28 mouse cellular contexts compared by ENCODE assay signal in the genomic region with DNA sequence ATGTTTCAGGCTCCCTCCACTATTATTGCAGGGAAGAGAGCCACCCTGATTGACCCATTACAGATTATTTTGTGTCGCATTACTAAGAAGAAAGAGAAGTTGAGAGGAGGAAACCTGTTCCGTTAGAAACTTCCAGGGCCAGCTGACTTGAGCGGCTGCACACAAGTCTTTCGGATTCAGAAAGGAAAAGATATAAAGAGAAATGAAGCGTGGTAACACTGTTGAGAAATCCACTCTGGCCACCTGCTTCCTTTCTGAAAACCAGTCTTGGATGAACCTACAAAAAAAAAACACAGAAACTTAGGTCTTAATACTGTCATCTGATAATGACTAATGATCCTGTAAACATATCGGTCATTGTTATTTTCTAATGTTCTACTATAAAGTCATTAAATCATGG. TPM values are rescaled to one million over a fixed set of nuclear protein-coding genes. Genes with fewer than 3 reads are reported as not detected.
DNase-seq lines count a peak whose midpoint lies in the region; ATAC-seq and TF ChIP-seq lines count a peak whose summit lies in the region.
"Had no signal": no experiment of that assay in that cellular context is flagged by ENCODE, and none has a peak within 500 bp of the region (broad histone marks: within the 10 kb centered on the region; RNA-seq: fewer than 3 reads in every experiment).

No protein-coding gene starts in this region.

- H3K9ac ChIP-seq in midbrain, embryonic 11.5 days (ENCODE audit: low read length), result no peak overlapping the region
- H3K9ac ChIP-seq in midbrain, embryonic 16.5 days (ENCODE audit: low read depth, low read length), result no peak overlapping the region
- H3K9ac ChIP-seq: embryonic facial prominence, embryonic 13.5 days; embryonic facial prominence, embryonic 15.5 days; forebrain, embryonic 12.5 days had no signal

- POLR2A ChIA-PET in Patski (lab: Charles Lee), result no interaction called here

- 88% methylated on average over 6 of the region's 6 CpGs for WGBS in midbrain, embryonic 11.5 days
- WGBS in midbrain, embryonic 16.5 days, result 83% methylated on average over 6 of the region's 6 CpGs

- H3K4me3 ChIP-seq in midbrain, embryonic 11.5 days (ENCODE audit: low read depth, low read length), result no peak overlapping the region
- H3K4me3 ChIP-seq in midbrain, embryonic 16.5 days (ENCODE audit: low read depth, low read length), result no peak overlapping the region
- H3K4me3 ChIP-seq: embryonic facial prominence, embryonic 13.5 days; embryonic facial prominence, embryonic 15.5 days; erythroblast, embryonic 14.5 days; forebrain, embryonic 10.5 days; forebrain, embryonic 12.5 days had no signal

- in situ Hi-C loops in Patski (cut with MboI; ENCODE audit: low pct_unique_long_range_greater_than_20kb), result no loop called here

- DNase-seq in midbrain, embryonic 11.5 days (ENCODE audit: low spot score, missing footprints), result peak; percentile 33
- peak; percentile 33 for DNase-seq in Patski (ENCODE audit: low read depth, low spot score)
- DNase-seq in cerebellum, adult 8-10 months, result no peak
- DNase-seq in right cerebral cortex, postnatal 4 days, result no peak
- no peak for DNase-seq in yolk sac, embryonic 10.5 days (ENCODE audit: low spot score)
- DNase-seq: adrenal gland, adult 2 months; adrenal gland, postnatal 10 days; adrenal gland, postnatal 25 days; B cell, adult 2 months; cerebellum, adult 11 months; cerebellum, adult 18-20 months; cerebellum, adult 9-10 months; cerebellum, postnatal 10 days; cerebellum, postnatal 25 days; embryo, embryonic 11 days had no signal

- H3K4me1 ChIP-seq in midbrain, embryonic 11.5 days (ENCODE audit: control insufficient read depth, insufficient read depth, low read length), result no peaks in the 10 kb centered on the region
- no peaks in the 10 kb centered on the region for H3K4me1 ChIP-seq in midbrain, embryonic 16.5 days (ENCODE audit: control insufficient read depth, insufficient read depth, low read length)
- H3K4me1 ChIP-seq: embryonic facial prominence, embryonic 15.5 days; forebrain, embryonic 10.5 days; forebrain, embryonic 12.5 days had no signal

- no peak for TF ChIP-seq CTCF in Patski (IDR thresholded peaks at IDR 0.05)

- H3K9me3 ChIP-seq in midbrain, embryonic 11.5 days (ENCODE audit: control insufficient read depth, low read length), result no peaks in the 10 kb centered on the region
- H3K9me3 ChIP-seq in midbrain, embryonic 16.5 days (replicated peaks; ENCODE audit: control insufficient read depth, low read length, poor library complexity, severe bottlenecking), result no peaks in the 10 kb centered on the region
- H3K9me3 ChIP-seq: embryonic facial prominence, embryonic 13.5 days; embryonic facial prominence, embryonic 15.5 days; forebrain, embryonic 10.5 days; forebrain, embryonic 12.5 days; G1E had no signal

- no peak overlapping the region for H3K4me2 ChIP-seq in midbrain, embryonic 11.5 days
- H3K4me2 ChIP-seq in midbrain, embryonic 16.5 days (ENCODE audit: low read length), result no peak overlapping the region
- H3K4me2 ChIP-seq: embryonic facial prominence, embryonic 13.5 days; embryonic facial prominence, embryonic 15.5 days; forebrain, embryonic 12.5 days had no signal

- CTCF ChIA-PET in Patski (lab: Charles Lee), result interaction anchor here (1.0 to 2.2 kb wide), 2 partner anchors 22 to 43 kb away, joined by 3 to 5 read pairs; no protein-coding TSS in a partner anchor

- no peak overlapping the region for H3K27ac ChIP-seq in midbrain, embryonic 11.5 days (ENCODE audit: low read depth, low read length)
- no peak overlapping the region for H3K27ac ChIP-seq in midbrain, embryonic 16.5 days (ENCODE audit: low read length)
- H3K27ac ChIP-seq: embryonic facial prominence, embryonic 13.5 days; embryonic facial prominence, embryonic 15.5 days; forebrain, embryonic 10.5 days; forebrain, embryonic 12.5 days had no signal

- no peaks in the 10 kb centered on the region for H3K27me3 ChIP-seq in midbrain, embryonic 11.5 days (ENCODE audit: control insufficient read depth, insufficient read depth, low read length)
- no peaks in the 10 kb centered on the region for H3K27me3 ChIP-seq in midbrain, embryonic 16.5 days (ENCODE audit: control insufficient read depth, insufficient read depth, low read depth, low read length)
- H3K27me3 ChIP-seq in Patski, result no peaks in the 10 kb centered on the region
- H3K27me3 ChIP-seq: CH12.LX; embryonic facial prominence, embryonic 13.5 days; embryonic facial prominence, embryonic 15.5 days; forebrain, embryonic 12.5 days had no signal

- H3K36me3 ChIP-seq in midbrain, embryonic 11.5 days (ENCODE audit: control insufficient read depth, insufficient read depth, low read length), result no peaks in the 10 kb centered on the region
- no peaks in the 10 kb centered on the region for H3K36me3 ChIP-seq in midbrain, embryonic 16.5 days (ENCODE audit: control insufficient read depth, insufficient read depth, low read length)
- H3K36me3 ChIP-seq: embryonic facial prominence, embryonic 13.5 days; embryonic facial prominence, embryonic 15.5 days; forebrain, embryonic 10.5 days; forebrain, embryonic 12.5 days; G1E had no signal

- ATAC-seq in midbrain, embryonic 11.5 days (ENCODE audit: low FRiP score), result no peak
- no peak for ATAC-seq in midbrain, embryonic 16.5 days
- no peak for ATAC-seq in Patski
- ATAC-seq in granulocyte monocyte progenitor cell, adult 5-6 weeks (replicated peaks; ENCODE audit: poor library complexity, severe bottlenecking), result peak; percentile 66
- peak; percentile 69 for ATAC-seq in megakaryocyte progenitor cell, adult 5-6 weeks (replicated peaks; ENCODE audit: poor library complexity)
- ATAC-seq: CD4-positive, CD25-positive, alpha-beta regulatory T cell, adult 4 months; forebrain, embryonic 14.5 days; forebrain, embryonic 16.5 days had no signal

RNA-seq across cellular contexts. Expression of gene Ect2l, which starts 35.6 kb away (rescaled TPM):
- polyA plus RNA-seq in midbrain, embryonic 11.5 days (2014; fragmentation: Nextera tagmentation; extraction: Ambion mirVana), result 0.22 TPM in 2 replicates
- 0.32 and 0.33 TPM in 2 replicates for polyA plus RNA-seq in midbrain, embryonic 16.5 days (2015; fragmentation: Nextera tagmentation; extraction: Ambion mirVana)
- not detected for polyA plus RNA-seq in Patski (2021)
- total RNA-seq in granulocyte monocyte progenitor cell, adult 5-6 weeks (2014; fragmentation: Nextera tagmentation), result not detected in 2 replicates
- not detected in 2 replicates for total RNA-seq in granulocyte monocyte progenitor cell, adult 5-6 weeks (2017)
- 0.93 TPM in 1 of 2 replicates, not detected in the other for total RNA-seq in megakaryocyte progenitor cell, adult 5-6 weeks (2015)
- 0.03 and 1.3 TPM in 2 replicates for total RNA-seq in megakaryocyte progenitor cell, adult 5-6 weeks (2017)
- total RNA-seq: adrenal gland, adult 2 months; adrenal gland, postnatal 10 days; adrenal gland, postnatal 25 days; CH12.LX had no signal
- polyA plus RNA-seq: adrenal gland, adult 2 months; erythroblast, embryonic 14.5 days; G1E had no signal

RNA-seq across cellular contexts. Expression of gene Ccdc28a, which starts 59.7 kb away (rescaled TPM):
- 6.4 and 7.0 TPM in 2 replicates for polyA plus RNA-seq in midbrain, embryonic 11.5 days (2014; fragmentation: Nextera tagmentation; extraction: Ambion mirVana)
- 5.3 and 7.3 TPM in 2 replicates for polyA plus RNA-seq in midbrain, embryonic 16.5 days (2015; fragmentation: Nextera tagmentation; extraction: Ambion mirVana)
- polyA plus RNA-seq in Patski (2021), result 25.0 TPM
- 9.1 and 22.1 TPM in 2 replicates for total RNA-seq in granulocyte monocyte progenitor cell, adult 5-6 weeks (2014; fragmentation: Nextera tagmentation)
- total RNA-seq in granulocyte monocyte progenitor cell, adult 5-6 weeks (2017), result 4.7 and 6.7 TPM in 2 replicates
- 6.2 and 11.1 TPM in 2 replicates for total RNA-seq in megakaryocyte progenitor cell, adult 5-6 weeks (2015)
- 5.1 and 9.3 TPM in 2 replicates for total RNA-seq in megakaryocyte progenitor cell, adult 5-6 weeks (2017)

Comparison
In these comparisons a context has a peak if more than half of its experiments do, and no peak if none do; other contexts are left out.
1. ATAC-seq: peak in granulocyte monocyte progenitor cell, adult 5-6 weeks (single experiment) and megakaryocyte progenitor cell, adult 5-6 weeks (single experiment); none in midbrain, embryonic 11.5 days (single experiment), midbrain, embryonic 16.5 days (single experiment) and Patski (single experiment).
2. DNase-seq: peak in midbrain, embryonic 11.5 days (single experiment) and Patski (single experiment); none in cerebellum, adult 8-10 months (single experiment), right cerebral cortex, postnatal 4 days (single experiment) and yolk sac, embryonic 10.5 days (single experiment).